ENCODE assay signal across 27 mouse cellular contexts in the genomic region with DNA sequence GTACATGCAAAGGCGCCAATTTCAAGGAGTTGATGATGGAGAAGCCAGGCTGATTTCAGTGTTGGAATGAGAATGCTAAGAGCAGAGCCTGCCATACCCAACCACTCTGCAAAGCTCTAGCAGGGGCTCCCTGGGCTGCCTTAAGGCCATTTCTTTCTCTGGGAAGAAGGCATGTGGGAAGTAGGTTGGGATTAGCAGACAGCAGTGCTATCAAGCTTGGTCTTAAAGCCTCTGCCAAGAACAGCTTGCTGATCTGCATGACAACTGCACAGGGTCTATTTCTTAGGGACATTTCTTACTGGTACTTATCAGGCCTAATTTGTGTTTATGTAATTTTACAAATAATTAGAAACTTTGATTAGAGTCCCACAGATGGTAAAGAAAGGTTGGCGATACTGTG.
"Had no signal": no experiment of that assay in that cellular context is flagged by ENCODE, and none has a peak within 500 bp of the region (broad histone marks: within the 10 kb centered on the region; RNA-seq: fewer than 3 reads in every experiment).

No protein-coding gene starts in this region.

- H3K9me3 ChIP-seq: heart, embryonic 13.5 days; heart, embryonic 15.5 days; hindbrain, embryonic 13.5 days; hindbrain, embryonic 15.5 days; limb, embryonic 10.5 days; limb, embryonic 12.5 days; liver, embryonic 13.5 days; liver, embryonic 15.5 days had no signal

- ATAC-seq: hindbrain, postnatal 0 days; intestine, embryonic 16.5 days; liver, postnatal 0 days had no signal

- H3K36me3 ChIP-seq: heart, embryonic 13.5 days; heart, embryonic 15.5 days; hindbrain, embryonic 13.5 days; hindbrain, embryonic 15.5 days; limb, embryonic 10.5 days; limb, embryonic 12.5 days; liver, embryonic 13.5 days; liver, embryonic 15.5 days had no signal

- H3K27me3 ChIP-seq: heart, embryonic 13.5 days; heart, embryonic 15.5 days; hindbrain, embryonic 13.5 days; hindbrain, embryonic 15.5 days; limb, embryonic 12.5 days; liver, embryonic 13.5 days; liver, embryonic 15.5 days had no signal

- H3K27ac ChIP-seq: heart, adult 2 months; heart, embryonic 13.5 days; heart, embryonic 15.5 days; hindbrain, embryonic 13.5 days; hindbrain, embryonic 15.5 days; hindbrain, postnatal 0 days; left cerebral cortex, adult 2 months; limb, embryonic 10.5 days; limb, embryonic 12.5 days; liver, embryonic 13.5 days; liver, embryonic 15.5 days had no signal

- H3K4me2 ChIP-seq: heart, embryonic 11.5 days; heart, embryonic 13.5 days; heart, embryonic 15.5 days; hindbrain, embryonic 13.5 days; hindbrain, embryonic 15.5 days; limb, embryonic 12.5 days; liver, embryonic 11.5 days; liver, embryonic 13.5 days; liver, embryonic 15.5 days had no signal

- DNase-seq: gastrocnemius, postnatal 14 days; gastrocnemius, postnatal 36 days; heart, adult 11 months; heart, adult 2 months; heart, postnatal 14 days; heart, postnatal 36 days; kidney, adult 18-20 months; kidney, adult 8-10 months; kidney, postnatal 10 days; kidney, postnatal 25 days; kidney, postnatal 4 days; layer of hippocampus, adult 9-11 months; liver; liver, embryonic 13.5 days; liver, postnatal 0 days had no signal

- H3K4me1 ChIP-seq: heart, embryonic 13.5 days; heart, embryonic 15.5 days; hindbrain, embryonic 13.5 days; hindbrain, embryonic 15.5 days; limb, embryonic 10.5 days; limb, embryonic 12.5 days; liver, embryonic 13.5 days; liver, embryonic 15.5 days had no signal

- H3K4me3 ChIP-seq: heart, adult 2 months; heart, embryonic 13.5 days; heart, embryonic 15.5 days; hindbrain, embryonic 13.5 days; hindbrain, embryonic 15.5 days; left cerebral cortex, adult 2 months; limb, embryonic 10.5 days; limb, embryonic 12.5 days; liver, embryonic 13.5 days; liver, embryonic 15.5 days had no signal

- H3K9ac ChIP-seq: heart, embryonic 13.5 days; heart, embryonic 15.5 days; hindbrain, embryonic 13.5 days; hindbrain, embryonic 15.5 days; limb, embryonic 12.5 days; liver, embryonic 13.5 days; liver, embryonic 15.5 days; liver, postnatal 0 days had no signal
